Mouse (Mus musculus): Measurements from ENCODE around the gene Josd2.

The Josd2 gene

GRCm38 (mm10) chr7:44519240-44519913, 51.6 kb downstream of the Josd2 start:
- no peak for DNase-seq

DNA sequence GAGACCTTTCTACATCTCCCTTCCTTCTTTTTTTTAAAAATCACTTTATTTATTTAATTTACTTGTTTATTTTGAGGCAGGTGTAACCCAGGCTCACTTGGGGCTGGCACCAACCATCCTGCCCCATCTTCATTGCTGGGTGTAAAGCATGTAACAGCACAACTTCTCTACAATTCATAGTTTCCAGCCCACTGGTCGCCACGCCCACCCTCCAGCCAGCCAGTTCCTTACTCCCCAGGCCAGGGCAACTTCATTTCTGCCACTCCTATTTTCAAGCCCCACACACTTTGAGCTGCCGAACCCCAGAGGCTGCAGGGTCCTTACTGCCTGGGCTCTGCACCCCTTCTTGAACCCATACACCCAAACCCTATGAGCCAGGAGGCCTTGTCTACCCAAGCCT, 53.2 kb downstream of the Josd2 start:
- no peak for DNase-seq
